Mouse (Mus musculus) embryonic facial prominence, embryonic 13.5 days (tissue): ENCODE results near the gene Psmd1. TPM values are rescaled to one million over a fixed set of nuclear protein-coding genes. Genes with fewer than 3 reads are reported as not detected.
"Not testable (repeated sequence)": the region's sequence is repeated elsewhere in the genome, so short reads cannot be mapped to it uniquely, and the experiment has no call there.

Experiments used
- ATAC-seq: fragments of 200-750 bp; cut with Nextera tagmentation; 2 replicates; pipeline ENCODE4 v1.8.0; 2017; ENCODE audit warnings: low read depth; ENCODE audit not compliant: insufficient number of reproducible peaks, insufficient read depth, low FRiP score, low TSS enrichment
- H3K27ac ChIP-seq: fragments of 300-500 bp; sonication (generic); 2 replicates; pipeline ENCODE4 v1.5.1; 2015; ENCODE audit warnings: moderate library complexity, mild to moderate bottlenecking, inconsistent platforms
- H3K27me3 ChIP-seq: fragments of 300-500 bp; sonication (generic); 2 replicates; pipeline ENCODE4 v1.6.1; 2015; ENCODE audit warnings: mild to moderate bottlenecking, inconsistent platforms
- H3K36me3 ChIP-seq: fragments of 300-500 bp; sonication (generic); 2 replicates; pipeline ENCODE4 v1.6.1; 2015; ENCODE audit warnings: mild to moderate bottlenecking, inconsistent platforms
- H3K4me1 ChIP-seq: fragments of 300-500 bp; sonication (generic); 2 replicates; pipeline ENCODE4 v1.6.1; 2015; ENCODE audit warnings: inconsistent platforms
- H3K4me2 ChIP-seq: fragments of 300-500 bp; sonication (generic); 2 replicates; pipeline ENCODE4 v1.6.1; 2015; ENCODE audit warnings: moderate library complexity, mild to moderate bottlenecking, inconsistent platforms
- H3K4me3 ChIP-seq: fragments of 300-500 bp; sonication (generic); 2 replicates; pipeline ENCODE4 v1.5.1; 2015; ENCODE audit warnings: mild to moderate bottlenecking, inconsistent platforms
- H3K9ac ChIP-seq: fragments of 300-500 bp; sonication (generic); 2 replicates; pipeline ENCODE4 v1.6.1; 2015; ENCODE audit warnings: mild to moderate bottlenecking, inconsistent platforms
- H3K9me3 ChIP-seq: fragments of 300-500 bp; sonication (generic); 2 replicates; pipeline ENCODE4 v1.6.1; 2016; ENCODE audit warnings: inconsistent platforms
- WGBS: fragments of 180-500 bp; shearing (Covaris S2); methylation state at CpG from one replicate; pipeline ENCODE4 v1.1.7; 2015; ENCODE audit warnings: mixed read lengths; 5-methylcytosine and 5-hydroxymethylcytosine counted together
- polyA plus RNA-seq: library from polyadenylated mRNA; unstranded; fragments of >200 nt; fragmentation: Nextera tagmentation; extraction: Ambion mirVana; gene quantifications from 2 replicates; pipeline ENCODE4 v1.2.1, GENCODE M21; 2015

The Psmd1 gene
- polyA plus RNA-seq, result 161 and 174 TPM in 2 replicates

DNA sequence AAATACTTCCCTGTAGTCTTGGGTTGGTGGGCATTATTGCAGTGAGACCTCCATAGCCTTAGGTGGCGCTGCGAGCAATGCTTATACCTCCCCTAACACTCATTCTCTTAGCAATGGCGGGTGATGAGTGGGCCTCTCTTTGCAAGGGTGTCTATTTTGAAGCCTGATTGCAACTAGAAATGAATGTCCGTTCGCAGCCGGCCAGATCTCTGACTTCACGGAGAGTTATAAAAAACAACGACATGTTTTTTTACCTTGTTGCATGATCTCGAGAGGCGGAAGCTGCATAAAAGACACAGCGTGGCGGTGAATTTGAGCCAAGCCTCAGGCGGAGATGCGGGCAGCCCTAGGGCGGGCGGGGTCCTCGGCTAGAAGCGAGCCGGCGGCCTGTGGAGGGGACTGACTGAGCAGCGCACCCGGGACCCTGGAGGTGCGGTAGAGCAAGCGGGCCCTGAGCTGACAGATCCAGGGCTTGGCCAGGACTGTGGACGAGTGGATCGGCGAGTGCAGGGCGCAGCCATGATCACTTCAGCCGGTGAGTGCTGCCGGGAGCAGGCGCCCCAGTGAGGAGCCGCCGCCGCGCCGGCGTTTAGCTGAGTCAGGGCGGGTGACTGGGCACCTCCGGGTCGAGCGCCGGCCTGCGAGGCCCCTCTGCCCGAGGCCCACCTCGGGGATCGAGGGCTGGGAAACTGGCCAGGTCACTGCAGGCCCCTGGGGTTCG, at the start of gene Psmd1:
Gene Psmd1 (plus strand): TSS at position 117 of the 721 bp plus-strand sequence.
- H3K36me3 ChIP-seq, result peaks cover 5% of the 10 kb centered on the region; the same call in 1 of the 2 replicates
- peak within 1 kb of the TSS; percentile 78 for H3K27ac ChIP-seq
- peak within 1 kb of the TSS; percentile 99 for H3K9ac ChIP-seq
- peak within 1 kb of the TSS; percentile 98 for H3K4me3 ChIP-seq
- 0% methylated on average over 44 of the region's 47 CpGs for WGBS
- no peaks in the 10 kb centered on the region for H3K27me3 ChIP-seq
- H3K4me2 ChIP-seq, result peak within 1 kb of the TSS; percentile 94
- no peaks in the 10 kb centered on the region for H3K9me3 ChIP-seq
- ATAC-seq, result peak; percentile 91
- peaks cover 12% of the 10 kb centered on the region for H3K4me1 ChIP-seq

DNA sequence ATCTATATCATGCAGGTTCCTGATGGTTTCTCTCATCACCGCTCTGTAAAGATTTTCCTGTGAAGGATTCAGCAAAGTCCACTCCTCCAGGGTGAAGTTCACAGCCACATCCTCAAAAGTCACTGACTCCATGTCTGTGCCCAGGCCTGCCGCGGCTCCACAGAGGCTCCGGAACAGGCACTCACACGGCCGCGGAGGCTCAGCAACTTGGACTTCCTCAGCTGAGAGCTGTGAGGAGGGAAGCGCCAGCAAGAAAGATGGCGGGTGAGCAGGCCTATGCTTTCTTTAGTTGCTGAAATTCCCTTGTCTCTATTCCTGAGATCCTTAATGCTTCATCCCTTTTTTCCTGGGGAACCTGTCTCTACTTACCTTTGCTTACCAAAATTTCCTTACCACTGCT, 48.4 kb upstream of the Psmd1 start:
- not testable (repeated sequence) for H3K9ac ChIP-seq, H3K9me3 ChIP-seq, H3K4me3 ChIP-seq, H3K4me2 ChIP-seq, H3K36me3 ChIP-seq, H3K27ac ChIP-seq, ATAC-seq
- Histone ChIP-seq H3K4me1 (peaks cover 10% of the 10 kb centered on the region), H3K27me3 (peaks cover 43% of the 10 kb centered on the region)
- 96% methylated on average over 9 of the region's 9 CpGs for WGBS

DNA sequence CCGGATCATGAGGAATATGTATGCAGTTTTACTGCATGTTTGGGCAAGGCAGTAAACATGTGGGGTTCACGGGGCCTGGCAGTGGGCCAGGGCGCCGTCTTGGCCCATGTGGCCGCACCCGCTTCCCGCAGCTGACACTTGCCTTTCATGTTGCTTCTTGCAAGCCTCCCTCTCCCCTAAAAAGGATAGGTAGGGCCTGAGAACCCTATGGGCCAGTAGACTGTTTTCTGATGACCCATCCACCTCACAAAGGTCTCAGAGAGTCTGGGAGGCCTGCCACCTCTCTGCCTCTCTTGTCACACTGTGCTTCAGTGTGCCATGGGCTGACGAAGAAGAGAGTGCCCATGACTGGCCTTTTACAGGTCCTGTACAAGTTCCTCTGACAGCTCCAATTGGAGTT, 47.7 kb upstream of the Psmd1 start, which contains the start of gene Spata3:
Gene Spata3 (plus strand): TSS at position 301 of the 400 bp plus-strand sequence.
- no peak for ATAC-seq
- Histone ChIP-seq H3K9ac (no peak within 1 kb of the TSS), H3K36me3 (no peaks in the 10 kb centered on the region), H3K4me2 (no peak within 1 kb of the TSS), H3K4me3 (no peak within 1 kb of the TSS), H3K9me3 (no peaks in the 10 kb centered on the region), H3K4me1 (peaks cover 10% of the 10 kb centered on the region), H3K27me3 (peaks cover 48% of the 10 kb centered on the region), H3K27ac (no peak within 1 kb of the TSS)
- 90% methylated on average over 8 of the region's 8 CpGs for WGBS

DNA sequence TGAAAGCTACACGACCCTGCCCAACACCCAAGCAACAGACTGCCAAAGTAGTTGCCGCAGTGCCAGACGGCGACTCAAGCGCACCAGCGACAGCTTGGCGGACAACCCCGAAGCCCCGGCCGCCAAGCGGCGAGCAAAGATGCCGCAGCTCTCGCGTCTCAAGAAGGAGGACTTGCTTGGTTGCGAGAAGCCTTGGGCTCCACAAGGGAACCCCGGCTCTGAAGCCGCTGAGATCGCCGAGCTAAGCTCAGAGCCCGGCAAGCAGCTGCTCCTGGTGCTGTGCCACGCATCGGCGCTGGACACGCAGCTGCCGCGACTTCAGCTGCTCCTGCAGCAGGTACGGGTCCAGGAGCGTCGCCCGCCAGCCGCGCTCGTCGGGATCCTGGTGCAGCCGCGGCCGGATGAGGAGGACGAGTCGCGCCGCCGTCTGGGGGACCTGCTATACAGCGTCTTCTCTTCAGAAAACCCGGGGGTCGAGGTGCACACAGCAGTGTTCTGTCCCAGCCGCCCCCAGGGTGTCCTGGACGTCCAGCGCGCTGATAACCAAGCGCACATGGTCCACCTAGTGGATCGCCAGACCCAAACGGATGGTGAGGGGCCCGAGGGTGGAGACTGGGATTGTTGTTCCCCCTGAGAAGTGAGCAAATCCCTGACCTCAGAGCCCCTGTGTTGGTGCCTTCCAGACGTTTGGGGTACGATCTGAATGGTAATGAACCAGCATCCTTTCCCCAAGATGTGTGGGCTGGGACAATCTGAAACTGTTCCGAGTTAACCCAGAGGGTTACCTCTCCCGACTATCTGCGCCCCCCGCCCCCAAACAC, 45.7 kb upstream of the Psmd1 start:
- ATAC-seq, result peak; percentile 43; the same call in 1 of the 2 replicates
- Histone ChIP-seq H3K27me3 (peaks cover 56% of the 10 kb centered on the region), H3K4me2 (peak overlapping the region; percentile 94), H3K36me3 (no peaks in the 10 kb centered on the region), H3K4me3 (peak overlapping the region; percentile 56), H3K9me3 (no peaks in the 10 kb centered on the region), H3K4me1 (peaks cover 10% of the 10 kb centered on the region), H3K9ac (peak overlapping the region; percentile 74), H3K27ac (no peak overlapping the region)
- WGBS, result 3% methylated on average over 60 of the region's 60 CpGs

DNA sequence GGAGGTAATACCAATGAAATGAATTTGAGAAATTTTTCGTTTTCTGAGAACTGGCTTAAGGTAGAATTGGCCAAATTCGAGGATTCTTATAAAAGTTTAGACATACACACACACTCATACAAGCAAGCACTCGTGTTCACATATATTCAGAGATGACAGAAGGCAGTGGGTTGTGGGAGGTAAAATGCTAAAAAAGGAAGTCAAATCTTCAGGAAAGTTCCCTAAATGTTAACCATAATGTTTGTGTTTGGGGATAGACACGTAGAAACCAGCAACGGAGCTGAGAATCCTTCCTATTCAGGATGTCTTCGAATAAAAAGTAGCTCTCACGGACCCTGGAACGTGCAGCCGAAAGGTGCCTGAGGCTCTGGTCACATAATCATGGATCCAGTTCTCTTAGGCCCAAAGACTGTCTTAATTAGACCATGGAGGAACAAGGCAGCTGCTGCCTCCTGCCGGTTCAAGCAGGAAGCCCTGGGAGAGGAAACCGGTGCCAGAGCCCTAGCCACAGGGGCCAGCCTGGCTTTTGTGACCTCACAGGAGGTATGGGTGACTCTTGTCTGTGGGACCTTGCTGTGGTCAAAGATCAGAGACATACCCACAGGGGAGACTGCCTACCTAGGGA, 42.7 kb upstream of the Psmd1 start:
- H3K4me2 ChIP-seq, result no peak overlapping the region
- no peak for ATAC-seq
- H3K27me3 ChIP-seq, result peaks cover 54% of the 10 kb centered on the region
- H3K4me3 ChIP-seq, result no peak overlapping the region
- 64% methylated on average over 11 of the region's 11 CpGs for WGBS
- no peak overlapping the region for H3K9ac ChIP-seq
- H3K4me1 ChIP-seq, result peaks cover 10% of the 10 kb centered on the region
- H3K27ac ChIP-seq, result no peak overlapping the region
- no peaks in the 10 kb centered on the region for H3K36me3 ChIP-seq
- no peaks in the 10 kb centered on the region for H3K9me3 ChIP-seq

DNA sequence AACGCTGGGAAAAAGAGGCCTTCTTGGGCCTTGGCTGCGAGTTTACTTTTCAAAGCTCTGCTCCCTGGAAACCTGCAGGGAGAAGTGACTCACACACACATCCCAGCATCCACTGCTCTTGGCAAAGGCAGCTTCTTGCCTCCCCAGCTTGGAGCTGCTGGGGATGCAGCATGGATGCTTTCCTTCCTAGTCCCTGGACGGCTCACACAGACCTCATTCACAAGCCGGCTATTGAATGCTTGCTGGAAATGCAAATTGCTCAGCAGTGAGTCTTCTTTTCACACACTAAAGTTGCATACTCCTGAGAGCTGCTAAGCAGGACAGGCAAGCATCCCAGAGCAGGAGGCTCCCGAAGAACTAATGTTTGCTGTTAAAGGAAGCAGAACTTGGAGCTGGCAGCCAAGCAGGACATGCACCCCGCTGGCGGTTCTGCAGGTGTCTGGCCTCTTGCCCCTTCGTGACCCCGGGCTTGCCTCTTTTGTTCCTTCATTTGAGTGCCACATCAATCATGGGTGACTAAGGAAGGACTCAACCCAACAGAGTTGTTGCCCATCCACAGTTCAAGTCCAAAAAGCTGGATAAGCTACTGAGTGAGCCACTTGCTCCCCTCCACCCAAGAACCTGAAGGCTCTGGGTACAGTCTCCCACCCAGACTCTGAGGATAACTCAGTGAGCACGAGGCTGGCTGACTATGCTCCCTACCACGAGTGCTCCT, 31.8 kb upstream of the Psmd1 start:
- H3K9me3 ChIP-seq, result no peaks in the 10 kb centered on the region
- H3K36me3 ChIP-seq, result no peaks in the 10 kb centered on the region
- no peak overlapping the region for H3K27ac ChIP-seq
- 15% methylated on average over 11 of the region's 11 CpGs for WGBS
- H3K4me1 ChIP-seq, result no peaks in the 10 kb centered on the region
- H3K4me2 ChIP-seq, result no peak overlapping the region
- no peak overlapping the region for H3K9ac ChIP-seq
- no peak for ATAC-seq
- H3K27me3 ChIP-seq, result peaks cover 9% of the 10 kb centered on the region; the same call in 1 of the 2 replicates
- H3K4me3 ChIP-seq, result no peak overlapping the region

DNA sequence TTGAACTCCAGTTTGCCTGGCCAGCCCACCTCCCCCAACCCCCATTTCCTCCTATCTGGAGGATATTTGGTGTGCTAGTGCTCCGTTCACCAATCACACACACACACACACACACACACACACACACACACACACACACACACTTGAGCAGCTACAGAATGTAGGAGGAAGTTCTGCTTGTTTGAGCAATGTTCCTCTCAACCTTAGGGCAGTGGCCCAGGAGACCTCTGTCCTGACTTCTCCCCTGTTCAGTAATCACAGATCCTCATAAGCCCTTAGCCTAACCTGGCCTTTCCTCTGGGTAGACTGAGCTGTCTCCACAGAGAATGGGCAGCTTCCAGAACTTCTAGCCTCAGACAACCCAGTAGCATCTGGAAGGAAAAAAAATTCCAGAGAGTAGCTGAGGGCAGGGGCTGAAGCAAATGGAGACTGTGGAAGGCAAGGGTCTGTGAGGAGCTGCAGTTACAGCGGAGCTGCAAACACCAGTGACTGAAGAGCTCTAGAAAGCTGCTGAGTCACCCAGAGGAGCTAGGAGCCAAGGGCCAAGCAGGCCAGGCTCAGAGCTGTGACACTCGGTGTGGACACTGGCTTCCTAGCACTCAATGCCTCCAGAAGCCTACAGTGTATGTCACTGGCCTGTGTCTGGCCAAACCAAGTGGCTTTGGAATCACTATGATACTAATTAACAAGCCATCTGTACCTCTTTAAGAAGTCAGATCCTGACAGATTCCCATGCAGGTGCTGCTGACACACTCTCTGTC, 25.8 kb upstream of the Psmd1 start:
- no peak overlapping the region for H3K9ac ChIP-seq
- H3K27ac ChIP-seq, result no peak overlapping the region
- 82% methylated on average over 3 of the region's 3 CpGs for WGBS
- ATAC-seq, result no peak
- H3K4me1 ChIP-seq, result no peaks in the 10 kb centered on the region
- H3K9me3 ChIP-seq, result peaks cover 6% of the 10 kb centered on the region; the same call in 1 of the 2 replicates
- no peak overlapping the region for H3K4me2 ChIP-seq
- no peak overlapping the region for H3K4me3 ChIP-seq
- H3K27me3 ChIP-seq, result peaks cover 5% of the 10 kb centered on the region
- no peaks in the 10 kb centered on the region for H3K36me3 ChIP-seq

DNA sequence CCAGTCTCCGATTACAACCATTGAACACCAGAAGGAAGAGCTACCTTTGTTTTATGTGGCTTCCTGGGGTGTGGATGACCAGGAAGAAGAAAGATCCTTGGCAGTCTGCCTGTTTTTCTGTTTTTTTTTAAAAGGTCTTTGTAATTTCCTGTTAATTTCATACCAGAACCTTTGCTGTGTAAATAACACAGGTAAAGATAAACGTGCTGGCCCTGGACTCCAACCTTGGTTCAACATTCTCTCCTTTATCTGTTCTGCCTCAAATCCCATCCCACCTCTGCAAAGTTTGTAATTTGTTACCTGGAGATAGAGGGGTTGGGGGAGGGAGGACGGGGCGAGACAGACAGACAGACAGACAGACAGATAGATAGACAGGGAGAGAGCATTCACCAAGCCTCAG, 24.1 kb upstream of the Psmd1 start:
- no peaks in the 10 kb centered on the region for H3K4me1 ChIP-seq
- WGBS, result 63% methylated on average over 4 of the region's 4 CpGs
- no peak overlapping the region for H3K4me2 ChIP-seq
- no peak for ATAC-seq
- no peak overlapping the region for H3K27ac ChIP-seq
- H3K9me3 ChIP-seq, result peaks cover 6% of the 10 kb centered on the region; the same call in 1 of the 2 replicates
- no peaks in the 10 kb centered on the region for H3K36me3 ChIP-seq
- H3K9ac ChIP-seq, result no peak overlapping the region
- no peak overlapping the region for H3K4me3 ChIP-seq
- H3K27me3 ChIP-seq, result peaks cover 23% of the 10 kb centered on the region

DNA sequence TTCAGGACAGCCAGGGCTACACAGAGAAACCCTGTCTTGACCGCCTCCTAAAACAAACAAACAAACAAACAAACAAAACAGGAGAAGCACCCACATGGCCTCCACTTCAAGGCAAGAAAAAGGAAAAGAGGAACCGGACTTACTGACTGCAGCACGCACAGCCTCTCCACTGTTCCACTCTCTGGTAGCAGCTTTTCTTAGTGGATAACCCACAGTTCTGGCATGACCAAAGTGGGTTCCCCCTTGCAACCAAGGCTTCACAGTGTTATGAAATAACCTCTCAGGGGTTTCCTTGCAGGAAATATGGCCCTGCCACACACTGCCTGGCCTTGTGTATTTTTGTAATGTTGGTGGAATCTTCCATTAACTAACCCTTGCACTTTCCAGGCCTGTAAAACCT, 23.4 kb upstream of the Psmd1 start:
- Histone ChIP-seq H3K4me3 (no peak overlapping the region), H3K27ac (no peak overlapping the region), H3K4me1 (no peaks in the 10 kb centered on the region), H3K9ac (no peak overlapping the region), H3K36me3 (no peaks in the 10 kb centered on the region), H3K9me3 (peaks cover 6% of the 10 kb centered on the region; the same call in 1 of the 2 replicates), H3K4me2 (no peak overlapping the region), H3K27me3 (peaks cover 29% of the 10 kb centered on the region)
- no peak for ATAC-seq
- WGBS, result 87% methylated on average over 3 of the region's 3 CpGs

DNA sequence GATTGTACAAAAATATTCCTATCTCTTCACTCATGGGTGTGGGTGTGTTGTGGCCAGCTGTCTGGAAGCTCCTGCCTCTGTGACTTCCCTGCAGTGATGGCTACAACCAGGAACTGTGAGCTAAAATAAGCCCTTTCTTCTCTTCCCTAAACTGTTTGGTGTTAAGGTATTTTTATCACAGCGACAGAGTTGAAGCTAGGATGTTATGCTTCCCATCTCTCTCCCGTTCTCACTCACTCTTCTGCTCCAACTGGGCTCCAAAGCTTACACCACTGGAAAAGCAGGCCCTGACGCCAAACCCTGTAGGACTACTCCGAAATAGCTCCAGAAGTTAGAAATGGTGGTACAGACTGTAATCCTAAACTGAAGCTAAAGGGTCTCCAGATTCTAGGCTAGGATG, 19.1 kb upstream of the Psmd1 start:
- WGBS, result 50% methylated on average over 4 of the region's 4 CpGs
- H3K9me3 ChIP-seq, result peaks cover 6% of the 10 kb centered on the region; the same call in 1 of the 2 replicates
- peaks cover 64% of the 10 kb centered on the region for H3K27me3 ChIP-seq
- ATAC-seq, result no peak
- no peak overlapping the region for H3K4me2 ChIP-seq
- H3K4me1 ChIP-seq, result peaks cover 10% of the 10 kb centered on the region
- no peak overlapping the region for H3K27ac ChIP-seq
- no peak overlapping the region for H3K9ac ChIP-seq
- H3K36me3 ChIP-seq, result no peaks in the 10 kb centered on the region
- no peak overlapping the region for H3K4me3 ChIP-seq
